Mouse (Mus musculus) liver, postnatal 0 days (tissue): ENCODE results near the gene Gm11037.

ENCODE experiments used
- CTCF ChIP-seq: sonication (generic); IDR thresholded peaks from 2 replicates; pipeline ENCODE4 v1.5.1; 2016; ENCODE audit warnings: antibody characterized with exemption, low read depth
- EP300 ChIP-seq: IDR thresholded peaks from 2 replicates; pipeline ENCODE4 v1.6.1; 2016; ENCODE audit warnings: antibody characterized with exemption, low read depth, mild to moderate bottlenecking

DNA sequence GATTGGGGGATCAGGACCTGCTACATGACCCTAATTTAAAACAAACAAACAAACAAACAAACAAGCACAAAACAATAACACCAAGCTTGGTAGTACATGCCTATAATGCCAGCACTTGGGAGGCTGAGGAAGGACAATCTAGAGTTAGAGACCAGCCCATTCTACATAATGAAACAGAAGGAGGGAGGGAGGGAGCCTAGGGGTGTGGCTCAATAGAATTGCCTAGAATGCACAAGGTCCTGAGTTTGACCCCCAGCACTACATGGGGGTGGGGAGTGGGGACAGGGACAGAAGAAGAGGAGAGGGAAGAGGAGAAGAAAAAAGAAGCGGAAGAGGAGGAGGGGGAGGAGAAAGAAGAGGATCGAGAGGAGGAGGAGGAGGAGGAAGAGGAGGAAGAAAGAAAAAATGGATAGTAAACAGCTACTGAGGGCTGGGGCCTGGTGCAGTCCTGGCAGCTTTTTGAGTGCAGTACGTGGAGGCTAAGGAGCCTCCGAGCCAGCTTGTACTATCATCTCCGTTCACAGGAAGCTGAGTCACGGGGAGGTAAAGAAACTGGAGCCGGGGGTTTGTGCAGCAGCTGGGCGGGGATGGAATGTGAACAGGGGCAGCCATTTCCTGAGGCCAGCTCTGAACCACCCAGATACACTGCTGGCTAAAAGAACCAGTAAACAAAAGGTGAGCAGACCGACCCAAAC, 37.0 kb upstream of the Gm11037 start:
- TF ChIP-seq CTCF (no peak), EP300 (peak; percentile 65; the same call in 1 of the 2 replicates)
